Comparison of ENCODE assay signal across 9 mouse cellular contexts in genomic region chr4:106093252-106093651, GRCm38 (mm10).
DNase-seq lines count a peak whose midpoint lies in the region; ATAC-seq and TF ChIP-seq lines count a peak whose summit lies in the region.
"Had no signal": no experiment of that assay in that cellular context is flagged by ENCODE, and none has a peak within 500 bp of the region (broad histone marks: within the 10 kb centered on the region; RNA-seq: fewer than 3 reads in every experiment).

No protein-coding gene starts in this region.

- TF ChIP-seq CTCF in gastrocnemius, adult 2 months (IDR thresholded peaks at IDR 0.05), result peak; percentile 34; the same call in 1 of the 2 replicates
- peak; percentile 58 for TF ChIP-seq CTCF in lung, postnatal 0 days (IDR thresholded peaks at IDR 0.05)

- H3K27ac ChIP-seq in gastrocnemius, adult 2 months, result no peak overlapping the region
- no peak overlapping the region for H3K27ac ChIP-seq in lung, postnatal 0 days (ENCODE audit: low read length)
- H3K27ac ChIP-seq: lung, embryonic 15.5 days had no signal

- no peak overlapping the region for H3K9ac ChIP-seq in lung, postnatal 0 days (replicated peaks; ENCODE audit: low read depth)
- H3K9ac ChIP-seq: lung, embryonic 15.5 days had no signal

- no peaks in the 10 kb centered on the region for H3K9me3 ChIP-seq in lung, postnatal 0 days (ENCODE audit: low read length)
- H3K9me3 ChIP-seq: lung, embryonic 15.5 days had no signal

- no peak overlapping the region for H3K4me2 ChIP-seq in lung, postnatal 0 days (replicated peaks; ENCODE audit: low read depth, low read length)
- H3K4me2 ChIP-seq: lung, embryonic 15.5 days had no signal

- intact Hi-C loops in gastrocnemius, adult 2 months (cut with DNase I), result loop anchor here (10.0 kb wide), 1 partner anchor 938 kb away; the partner anchor contains the start of gene Plpp3
- intact Hi-C loops in left cerebral cortex, postnatal 14 days (cut with DNase I), result no loop called here

- no peak overlapping the region for H3K4me3 ChIP-seq in gastrocnemius, adult 2 months
- no peak overlapping the region for H3K4me3 ChIP-seq in lung, postnatal 0 days (ENCODE audit: low read depth, low read length)
- H3K4me3 ChIP-seq: lung, embryonic 15.5 days had no signal

- H3K27me3 ChIP-seq in lung, postnatal 0 days (replicated peaks; ENCODE audit: insufficient read depth, low read length), result no peaks in the 10 kb centered on the region
- H3K27me3 ChIP-seq: lung, embryonic 15.5 days had no signal

- H3K36me3 ChIP-seq in lung, postnatal 0 days (ENCODE audit: insufficient read depth, low read length), result no peaks in the 10 kb centered on the region
- H3K36me3 ChIP-seq: lung, embryonic 15.5 days had no signal

- TF ChIP-seq EP300 in lung, postnatal 0 days (IDR thresholded peaks at IDR 0.05), result no peak

- 96% methylated on average over 2 of the region's 2 CpGs for WGBS in lung, postnatal 0 days

- no peaks in the 10 kb centered on the region for H3K4me1 ChIP-seq in lung, postnatal 0 days (ENCODE audit: insufficient read depth, low read depth, low read length)
- H3K4me1 ChIP-seq: lung, embryonic 15.5 days had no signal

- DNase-seq in gastrocnemius, adult 2 months, result no peak
- no peak for DNase-seq in gastrocnemius, postnatal 4 days (ENCODE audit: low spot score in 2 of 2)
- peak; percentile 48 for DNase-seq in lung, postnatal 0 days (ENCODE audit: low spot score)
- no peak for DNase-seq in lung, postnatal 4 days
- DNase-seq in retina, postnatal 7 days (ENCODE audit: low read depth, low spot score), result peak; percentile 21
- no peak for DNase-seq in spleen, adult 18-20 months
- no peak for DNase-seq in left cerebral cortex, postnatal 14 days (ENCODE audit: low spot score in 2 of 2)

- ATAC-seq in lung, postnatal 0 days, result no peak
- peak; percentile 47; the same call in 1 of the 2 replicates for ATAC-seq in common myeloid progenitor, adult 5-6 weeks (replicated peaks; ENCODE audit: low read depth, poor library complexity, severe bottlenecking)

Comparison
In these comparisons a context has a peak if more than half of its experiments do, and no peak if none do; other contexts are left out.
1. DNase-seq: peak in lung, postnatal 0 days (single experiment) and retina, postnatal 7 days (single experiment); none in gastrocnemius, adult 2 months (single experiment), gastrocnemius, postnatal 4 days (0 of 2), lung, postnatal 4 days (0 of 2), spleen, adult 18-20 months (0 of 2) and left cerebral cortex, postnatal 14 days (0 of 2).